Mouse (Mus musculus) liver, embryonic 14.5 days (tissue): ENCODE results near the gene Gm20431.

Source experiments
- CTCF ChIP-seq: IDR thresholded peaks from 2 replicates; pipeline ENCODE4 v1.5.1; 2016; ENCODE audit warnings: antibody characterized with exemption, low read depth, control low read depth
- EP300 ChIP-seq: IDR thresholded peaks from 2 replicates; pipeline ENCODE4 v1.6.1; 2016; ENCODE audit warnings: antibody characterized with exemption, low read depth

- no peak for TF ChIP-seq EP300
- no peak for TF ChIP-seq CTCF
Observed at GRCm38 (mm10) chr2:167695491-167695890, 34.2 kb upstream of the Gm20431 start.
